Mouse (Mus musculus): Measurements from ENCODE around the gene Hsd11b1.

- TF ChIP-seq CTCF (IDR thresholded peaks at IDR 0.05) (no peak), EP300 (IDR thresholded peaks at IDR 0.05) (no peak)
Observed at GRCm38 (mm10) chr1:193272137-193272915, 8.5 kb upstream of the Hsd11b1 start.
